Mouse (Mus musculus): Measurements from ENCODE around the gene Hist1h1c. TPM values are rescaled to one million over a fixed set of nuclear protein-coding genes. Genes with fewer than 3 reads are reported as not detected.

The Hist1h1c gene
- total RNA-seq, 1 experiment, result 496 TPM

- DNase-seq (ENCODE audit: low read depth, low spot score), result no peak
- TF ChIP-seq MAFK (IDR thresholded peaks at IDR 0.05; ENCODE audit: insufficient read depth, low read depth, low read length) (no peak), CHD2 (IDR thresholded peaks at IDR 0.05; ENCODE audit: low read depth, low read length) (no peak)
- Histone ChIP-seq H3K9ac (ENCODE audit: insufficient read depth, low read depth, low read length, poor library complexity, severe bottlenecking) (no peak overlapping the region), H3K4me1 (ENCODE audit: control insufficient read depth in 2 of 2, insufficient read depth in 2 of 2, low read length in 2 of 2, poor library complexity in 1 of 2) (peaks cover 4 to 5% of the 10 kb centered on the region in 2 experiments; a peak in 2 of 4 replicates), H3K27ac (ENCODE audit: insufficient read depth, low read depth, low read length, poor library complexity, severe bottlenecking) (no peak overlapping the region), H3K9me3 (ENCODE audit: control insufficient read depth, insufficient read depth, low read depth, low read length) (no peaks in the 10 kb centered on the region), H3K4me3 (ENCODE audit: insufficient read depth in 1 of 2, low read depth in 1 of 2, low read length in 2 of 2, poor library complexity in 1 of 2, severe bottlenecking in 1 of 2) (no peak overlapping the region), H3K36me3 (ENCODE audit: control insufficient read depth, insufficient read depth, low read length, poor library complexity, severe bottlenecking) (no peaks in the 10 kb centered on the region)
- in situ Hi-C loops (cut with MboI; ENCODE audit: low sequenced_read_pairs in 2 of 2, unreplicated experiment in 2 of 2), result no loop called here
Measured at GRCm38 (mm10) chr13:23708654-23709053, 30.0 kb upstream of the Hist1h1c start.

GRCm38 (mm10) chr13:23709714-23710373, 28.8 kb upstream of the Hist1h1c start:
- Histone ChIP-seq H3K27ac (ENCODE audit: insufficient read depth, low read depth, low read length, poor library complexity, severe bottlenecking) (no peak overlapping the region), H3K36me3 (ENCODE audit: control insufficient read depth, insufficient read depth, low read length, poor library complexity, severe bottlenecking) (no peaks in the 10 kb centered on the region), H3K4me3 (ENCODE audit: insufficient read depth in 1 of 2, low read depth in 1 of 2, low read length in 2 of 2, poor library complexity in 1 of 2, severe bottlenecking in 1 of 2) (peak overlapping the region in 1 of 2 experiments; percentile 13; a peak in 1 of 4 replicates), H3K4me1 (ENCODE audit: control insufficient read depth in 2 of 2, insufficient read depth in 2 of 2, low read length in 2 of 2, poor library complexity in 1 of 2) (peaks cover 4 to 5% of the 10 kb centered on the region in 2 experiments; a peak in 2 of 4 replicates), H3K9ac (ENCODE audit: insufficient read depth, low read depth, low read length, poor library complexity, severe bottlenecking) (peak overlapping the region; percentile 19; the same call in 1 of the 2 replicates), H3K9me3 (ENCODE audit: control insufficient read depth, insufficient read depth, low read depth, low read length) (no peaks in the 10 kb centered on the region)
- DNase-seq (ENCODE audit: low read depth, low spot score), result no peak
- no peak for TF ChIP-seq MAFK (IDR thresholded peaks at IDR 0.05; ENCODE audit: insufficient read depth, low read depth, low read length)
- in situ Hi-C loops (cut with MboI; ENCODE audit: low sequenced_read_pairs in 2 of 2, unreplicated experiment in 2 of 2), result no loop called here

- TF ChIP-seq ZC3H11A (IDR thresholded peaks at IDR 0.05; ENCODE audit: borderline replicate concordance, low read depth, low read length), result no peak
- no peak for TF ChIP-seq CHD2 (IDR thresholded peaks at IDR 0.05; ENCODE audit: low read depth, low read length)
- TF ChIP-seq MAFK (IDR thresholded peaks at IDR 0.05; ENCODE audit: insufficient read depth, low read depth, low read length), result no peak
- TF ChIP-seq HCFC1 (IDR thresholded peaks at IDR 0.05; ENCODE audit: borderline replicate concordance, insufficient read depth, low read length), result no peak
- DNase-seq (ENCODE audit: low read depth, low spot score), result no peak
- Histone ChIP-seq H3K36me3 (ENCODE audit: control insufficient read depth, insufficient read depth, low read length, poor library complexity, severe bottlenecking) (no peaks in the 10 kb centered on the region), H3K27ac (ENCODE audit: insufficient read depth, low read depth, low read length, poor library complexity, severe bottlenecking) (no peak within 1 kb of the TSS), H3K9me3 (ENCODE audit: control insufficient read depth, insufficient read depth, low read depth, low read length) (no peaks in the 10 kb centered on the region), H3K4me3 (ENCODE audit: insufficient read depth in 1 of 2, low read depth in 1 of 2, low read length in 2 of 2, poor library complexity in 1 of 2, severe bottlenecking in 1 of 2) (peak within 1 kb of the TSS; percentile 13 to 41; a peak in 3 of 4 replicates), H3K9ac (ENCODE audit: insufficient read depth, low read depth, low read length, poor library complexity, severe bottlenecking) (peak within 1 kb of the TSS; percentile 19; the same call in 1 of the 2 replicates), H3K4me1 (ENCODE audit: control insufficient read depth in 2 of 2, insufficient read depth in 2 of 2, low read length in 2 of 2, poor library complexity in 1 of 2) (peaks cover 4 to 5% of the 10 kb centered on the region in 2 experiments; a peak in 2 of 4 replicates)
- in situ Hi-C loops (cut with MboI; ENCODE audit: low sequenced_read_pairs in 2 of 2, unreplicated experiment in 2 of 2), result no loop called here
Measured at GRCm38 (mm10) chr13:23710374-23711089, 28.1 kb upstream of the Hist1h1c start, which contains the start of gene Hfe. Gene Hfe, minus strand, starts transcription at chr13:23710854.

- DNase-seq (ENCODE audit: low read depth, low spot score), result no peak
Measured at GRCm38 (mm10) chr13:23716261-23717042, 22.2 kb upstream of the Hist1h1c start.

More at GRCm38 (mm10) chr13:23716261-23717042, 22.2 kb upstream of the Hist1h1c start:
- H3K4me1 ChIP-seq (ENCODE audit: control insufficient read depth in 2 of 2, insufficient read depth in 2 of 2, low read length in 2 of 2, poor library complexity in 1 of 2), result no peaks in the 10 kb centered on the region; a peak in 1 of 4 replicates
- H3K4me3 ChIP-seq (ENCODE audit: insufficient read depth in 1 of 2, low read depth in 1 of 2, low read length in 2 of 2, poor library complexity in 1 of 2, severe bottlenecking in 1 of 2), result no peak overlapping the region
- no peaks in the 10 kb centered on the region for H3K9me3 ChIP-seq (ENCODE audit: control insufficient read depth, insufficient read depth, low read depth, low read length)
- H3K36me3 ChIP-seq (ENCODE audit: control insufficient read depth, insufficient read depth, low read length, poor library complexity, severe bottlenecking), result no peaks in the 10 kb centered on the region
- no peak overlapping the region for H3K9ac ChIP-seq (ENCODE audit: insufficient read depth, low read depth, low read length, poor library complexity, severe bottlenecking)
- no peak for TF ChIP-seq HCFC1 (IDR thresholded peaks at IDR 0.05; ENCODE audit: borderline replicate concordance, insufficient read depth, low read length)
- no peak for TF ChIP-seq MAFK (IDR thresholded peaks at IDR 0.05; ENCODE audit: insufficient read depth, low read depth, low read length)
- TF ChIP-seq CHD2 (IDR thresholded peaks at IDR 0.05; ENCODE audit: low read depth, low read length), result no peak
- TF ChIP-seq ZC3H11A (IDR thresholded peaks at IDR 0.05; ENCODE audit: borderline replicate concordance, low read depth, low read length), result no peak
- no peak for TF ChIP-seq ZNF384 (IDR thresholded peaks at IDR 0.05; ENCODE audit: low read depth, low read length)
- H3K27ac ChIP-seq (ENCODE audit: insufficient read depth, low read depth, low read length, poor library complexity, severe bottlenecking), result no peak overlapping the region
- in situ Hi-C loops (cut with MboI; ENCODE audit: low sequenced_read_pairs in 2 of 2, unreplicated experiment in 2 of 2), result no loop called here
